Mouse (Mus musculus): ENCODE measurements around the gene Ncr1.

GRCm38 (mm10) chr7:4373521-4373920 is 36.0 kb downstream of the Ncr1 start:
- TF ChIP-seq CTCF (conservative IDR thresholded peaks at IDR 0.05; ENCODE audit: low read length) (no peak), POU5F1 (IDR thresholded peaks at IDR 0.05; ENCODE audit: borderline replicate concordance, low read length) (no peak), NANOG (IDR thresholded peaks at IDR 0.05; ENCODE audit: borderline replicate concordance, low read length) (no peak)

All from E14TG2a.4 (cell line).